In the genomic region with DNA sequence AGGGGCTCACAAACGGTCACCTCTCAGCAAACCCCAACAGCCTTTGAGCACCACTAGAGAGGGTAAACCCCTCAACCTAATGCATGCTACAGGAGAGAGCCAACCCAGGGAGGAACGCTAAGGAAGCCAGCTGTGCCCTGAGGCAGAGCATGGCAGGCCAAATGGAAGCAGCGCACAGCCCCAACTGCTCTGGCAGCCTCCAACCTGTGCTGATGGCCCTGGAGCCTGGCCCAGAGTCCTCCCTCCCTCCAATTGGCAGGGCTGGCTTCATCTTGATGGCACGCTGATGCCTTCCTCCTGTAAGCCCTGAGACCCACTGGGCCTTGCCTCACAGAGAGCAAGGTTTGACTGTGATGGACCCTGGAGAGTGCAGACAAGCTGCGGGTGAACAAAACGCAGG, we compare ENCODE assay signal across 8 mouse cellular contexts. TPM values are rescaled to one million over a fixed set of nuclear protein-coding genes. Genes with fewer than 3 reads are reported as not detected.
DNase-seq lines count a peak whose midpoint lies in the region; TF ChIP-seq lines count a peak whose summit lies in the region.

No protein-coding gene starts in this region.

- intact Hi-C loops in gastrocnemius, adult 2 months (cut with DNase I), result no loop called here

- H3K27me3 ChIP-seq in heart, embryonic 10.5 days (ENCODE audit: insufficient read depth, poor library complexity, severe bottlenecking), result peaks cover 10% of the 10 kb centered on the region

- peaks cover 17% of the 10 kb centered on the region for H3K36me3 ChIP-seq in heart, embryonic 10.5 days

- peak; percentile 19 to 49 for DNase-seq in heart, adult 9 months (ENCODE audit: low spot score in 2 of 2)
- DNase-seq in heart, embryonic 10.5 days (ENCODE audit: low spot score), result no peak
- peak; percentile 67 to 76 for DNase-seq in right cerebral cortex, postnatal 10 days (ENCODE audit: low spot score in 2 of 2)
- no peak for DNase-seq in right cerebral cortex, adult 18-20 months
- DNase-seq in gastrocnemius, adult 2 months, result peak; percentile 84
- DNase-seq in layer of hippocampus, postnatal 36 days, result peak; percentile 38 to 57
- DNase-seq in Muller cell, postnatal 12 days (ENCODE audit: inconsistent ontology term), result no peak
- DNase-seq in testis, postnatal 14 days (ENCODE audit: low spot score), result no peak

- H3K4me3 ChIP-seq in heart, embryonic 10.5 days, result no peak overlapping the region
- H3K4me3 ChIP-seq in gastrocnemius, adult 2 months, result no peak overlapping the region

- H3K9me3 ChIP-seq in heart, embryonic 10.5 days, result no peaks in the 10 kb centered on the region

- TF ChIP-seq CTCF in gastrocnemius, adult 2 months (IDR thresholded peaks at IDR 0.05), result no peak

- no peak overlapping the region; the same call in 1 of the 2 replicates for H3K27ac ChIP-seq in heart, embryonic 10.5 days
- H3K27ac ChIP-seq in gastrocnemius, adult 2 months, result peak overlapping the region; percentile 16

- WGBS in heart, embryonic 10.5 days, result 80% methylated on average over 6 of the region's 6 CpGs

- peaks cover 32% of the 10 kb centered on the region for H3K4me1 ChIP-seq in heart, embryonic 10.5 days

RNA-seq across cellular contexts. Expression of a gene that starts 2.5 kb away (rescaled TPM):
- 44.7 and 56.1 TPM in 2 replicates for polyA plus RNA-seq in heart, embryonic 10.5 days (2016; fragmentation: Nextera tagmentation; extraction: Ambion mirVana)
- 10 to 100 TPM; 16.0 to 17.7 TPM for total RNA-seq in gastrocnemius, adult 2 months (2021)
- 100 to 1,000 TPM; 115 to 124 TPM for total RNA-seq in layer of hippocampus, postnatal 36 days (2021)

RNA-seq across cellular contexts. Expression of a gene that starts 23.8 kb away (rescaled TPM):
- polyA plus RNA-seq in heart, embryonic 10.5 days (2016; fragmentation: Nextera tagmentation; extraction: Ambion mirVana), result 2.7 and 2.9 TPM in 2 replicates
- total RNA-seq in gastrocnemius, adult 2 months (2021), result 10 to 100 TPM; 15.8 to 21.8 TPM
- 10 to 100 TPM; 10.3 to 10.8 TPM for total RNA-seq in layer of hippocampus, postnatal 36 days (2021)

RNA-seq across cellular contexts. Expression of a gene that starts 48.2 kb away (rescaled TPM):
- polyA plus RNA-seq in heart, embryonic 10.5 days (2016; fragmentation: Nextera tagmentation; extraction: Ambion mirVana), result 53.7 and 85.6 TPM in 2 replicates
- total RNA-seq in gastrocnemius, adult 2 months (2021), result 10 to 100 TPM; 55.2 to 55.5 TPM
- total RNA-seq in layer of hippocampus, postnatal 36 days (2021), result 10 to 100 TPM; 52.4 to 57.2 TPM

RNA-seq across cellular contexts. Expression of a gene that starts 51.7 kb away (rescaled TPM):
- 125 and 144 TPM in 2 replicates for polyA plus RNA-seq in heart, embryonic 10.5 days (2016; fragmentation: Nextera tagmentation; extraction: Ambion mirVana)
- 10 to 100 TPM; 58.4 to 66.2 TPM for total RNA-seq in gastrocnemius, adult 2 months (2021)
- total RNA-seq in layer of hippocampus, postnatal 36 days (2021), result 10 to 100 TPM; 44.4 to 46.0 TPM

RNA-seq across cellular contexts. Expression of a gene that starts 52.2 kb away (rescaled TPM):
- 79.3 and 93.6 TPM in 2 replicates for polyA plus RNA-seq in heart, embryonic 10.5 days (2016; fragmentation: Nextera tagmentation; extraction: Ambion mirVana)
- total RNA-seq in gastrocnemius, adult 2 months (2021), result 100 to 1,000 TPM; 113 to 116 TPM
- total RNA-seq in layer of hippocampus, postnatal 36 days (2021), result 100 to 1,000 TPM; 241 to 252 TPM

Comparison
In these comparisons a context has a peak if more than half of its experiments do, and no peak if none do; other contexts are left out.
1. DNase-seq: peak in heart, adult 9 months (2 of 2), right cerebral cortex, postnatal 10 days (2 of 2), gastrocnemius, adult 2 months (single experiment) and layer of hippocampus, postnatal 36 days (2 of 2); none in heart, embryonic 10.5 days (single experiment), right cerebral cortex, adult 18-20 months (single experiment), Muller cell, postnatal 12 days (single experiment) and testis, postnatal 14 days (single experiment).
2. RNA of a gene that starts 2.5 kb away (total RNA-seq): 115 to 124 TPM in layer of hippocampus, postnatal 36 days; 16.0 to 17.7 TPM in gastrocnemius, adult 2 months; every median in the first group is over 4 times any median in the second.